Mouse (Mus musculus) G1E-ER4 (cell line): Measurements from ENCODE around the gene Lrch1. TPM values are rescaled to one million over a fixed set of nuclear protein-coding genes. Genes with fewer than 3 reads are reported as not detected.

Source experiments
- GATA1 ChIP-seq: IDR thresholded peaks from one replicate; pipeline ENCODE4 v1.8.0; 2012; ENCODE audit warnings: low read length, inconsistent platforms
- polyA plus RNA-seq: library from polyadenylated mRNA; stranded (reverse); fragments of >175 nt; gene quantifications from 2 replicates; pipeline ENCODE4 v1.2.3, GENCODE M21; 2012

Gene Lrch1
- polyA plus RNA-seq, 1 experiment, result not detected

DNA sequence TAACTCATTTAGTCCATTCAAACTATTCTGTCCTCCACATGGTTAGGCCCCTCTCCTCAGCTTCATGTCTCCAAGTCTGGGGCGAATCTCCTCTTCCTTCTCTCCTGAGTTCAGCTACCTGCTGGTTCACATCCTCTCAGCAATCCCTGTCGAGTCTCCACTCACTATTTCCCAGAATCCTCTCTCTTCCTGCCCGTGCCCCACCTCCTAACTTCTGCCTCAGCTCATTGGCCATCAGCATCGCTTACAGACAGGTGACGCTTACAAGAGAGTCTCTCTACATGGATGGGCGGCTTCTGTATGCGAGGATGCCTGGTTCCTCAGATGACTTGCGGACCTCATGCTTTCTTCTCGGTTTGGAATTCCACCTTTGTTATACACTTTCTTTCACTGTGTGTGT lies 86.2 kb downstream of the Lrch1 start:
- TF ChIP-seq GATA1, result no peak

DNA sequence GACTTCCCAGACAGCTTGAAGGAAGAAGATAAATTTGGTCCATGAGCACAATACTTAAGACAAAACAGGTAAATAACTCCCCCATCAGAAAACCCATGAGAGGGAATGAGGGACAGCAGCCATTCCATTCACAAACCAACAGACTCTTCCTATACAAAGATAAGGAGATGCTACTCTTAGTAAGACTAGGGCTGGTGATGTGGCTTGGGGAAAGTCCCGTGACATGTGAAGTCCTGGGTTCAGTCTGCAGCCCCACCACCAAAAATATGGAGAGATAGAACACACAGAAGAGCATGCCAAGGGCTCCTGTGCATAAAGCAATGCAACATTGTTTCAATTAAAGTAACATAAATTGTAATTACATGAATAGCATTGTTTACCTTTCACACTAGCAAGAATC lies 88.5 kb downstream of the Lrch1 start:
- no peak for TF ChIP-seq GATA1

GRCm38 (mm10) chr14:74855429-74855828 lies 92.2 kb downstream of the Lrch1 start:
- TF ChIP-seq GATA1, result no peak

- no peak for TF ChIP-seq GATA1
Measured at GRCm38 (mm10) chr14:74853759-74854100, 93.9 kb downstream of the Lrch1 start.

- TF ChIP-seq GATA1, result no peak
Measured at GRCm38 (mm10) chr14:74852965-74853758, 94.5 kb downstream of the Lrch1 start.

DNA sequence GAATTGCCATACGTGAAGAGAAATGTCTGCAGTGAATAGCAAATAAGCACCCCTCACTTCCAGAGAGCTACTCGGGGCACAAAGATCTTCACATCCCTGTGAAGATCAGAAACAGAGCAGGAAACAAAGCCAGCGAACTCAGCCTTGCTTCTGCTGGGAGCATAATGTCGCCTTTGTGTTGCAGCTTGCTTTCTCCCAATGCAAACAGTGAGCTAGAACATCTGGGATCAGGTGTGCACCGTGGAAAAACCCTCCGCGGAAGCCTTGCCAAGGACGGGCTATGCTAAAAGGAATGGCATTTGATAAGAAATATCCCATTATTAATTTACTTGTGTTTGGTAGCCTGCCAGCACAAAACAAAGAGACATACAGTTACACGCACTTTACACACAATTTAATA lies 95.8 kb downstream of the Lrch1 start:
- TF ChIP-seq GATA1, result no peak

GRCm38 (mm10) chr14:74849020-74849419 lies 98.7 kb downstream of the Lrch1 start:
- no peak for TF ChIP-seq GATA1

DNA sequence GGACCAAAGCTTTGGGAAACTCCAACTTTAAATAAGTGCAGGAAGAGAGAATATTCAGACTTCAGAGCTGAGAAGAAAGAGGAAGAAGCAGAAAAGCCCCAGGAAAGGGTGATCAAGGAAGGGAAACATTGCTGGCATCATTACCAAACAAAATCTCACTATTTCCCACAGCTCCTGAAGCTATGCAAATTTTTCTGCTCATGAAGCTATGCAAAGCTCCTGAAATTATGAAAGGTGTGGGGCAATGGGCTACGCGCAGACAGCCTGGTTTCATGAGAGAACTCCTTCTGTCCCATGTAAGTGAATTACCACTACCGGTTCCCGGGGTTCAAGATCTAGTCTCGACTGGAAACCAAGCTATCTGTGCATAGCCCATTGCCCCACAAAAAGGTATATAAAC lies 99.5 kb downstream of the Lrch1 start:
- TF ChIP-seq GATA1, result no peak

DNA sequence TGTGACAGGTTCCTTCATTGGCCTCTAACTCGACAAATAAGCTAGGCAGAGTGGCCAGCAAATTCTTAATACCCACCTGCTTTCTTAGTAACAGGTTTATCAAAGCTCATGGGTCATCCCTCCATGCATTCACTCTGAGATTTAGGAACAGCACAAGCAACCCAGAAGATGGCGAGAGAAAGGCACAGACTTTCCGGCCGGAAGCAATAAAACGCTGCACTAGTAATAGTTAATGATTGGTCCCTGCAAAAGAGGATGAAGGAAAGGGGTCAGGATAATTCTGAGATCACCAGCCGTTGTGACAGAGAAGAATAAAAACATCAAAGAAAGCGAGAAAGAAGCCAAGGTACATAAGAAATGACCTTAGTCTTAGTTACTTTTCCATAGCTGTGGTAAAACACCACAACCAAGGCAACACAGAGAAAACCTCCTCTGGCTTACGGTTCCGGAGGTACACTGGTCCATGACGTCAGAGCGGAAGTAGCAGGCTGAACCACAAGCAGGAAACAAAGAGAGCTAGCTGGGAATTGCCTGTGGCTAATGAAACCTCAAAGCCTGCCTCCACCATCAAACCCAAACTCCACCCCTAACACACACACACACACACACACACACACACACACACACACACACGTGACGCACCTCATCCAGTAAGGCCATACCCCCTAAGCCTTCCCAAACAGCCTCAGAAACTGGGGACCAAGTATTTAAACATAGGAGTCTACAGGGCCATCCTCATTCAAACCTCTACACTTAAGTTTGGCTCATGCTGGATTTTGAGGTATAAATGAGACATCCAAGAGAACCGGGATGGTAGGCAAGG lies 100.2 kb downstream of the Lrch1 start:
- no peak for TF ChIP-seq GATA1

DNA sequence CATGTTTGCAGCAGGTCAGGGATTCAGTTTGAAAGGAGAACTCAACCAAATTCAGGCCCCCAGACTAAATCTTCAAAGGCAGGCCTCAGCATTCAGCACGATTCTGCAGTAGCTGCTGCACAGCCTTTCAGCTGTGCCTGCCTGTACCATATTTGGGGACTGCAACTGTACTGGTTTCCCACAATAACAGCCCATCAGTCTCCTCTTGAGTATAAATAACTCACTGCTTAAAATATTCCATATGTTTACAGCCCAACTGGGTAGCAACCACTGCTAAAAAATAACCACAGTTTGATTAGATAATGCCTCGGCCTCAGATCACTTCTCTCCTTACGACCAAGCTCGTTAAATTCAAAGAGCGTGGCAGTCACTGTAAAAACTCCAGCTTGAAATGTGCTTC lies 101.0 kb downstream of the Lrch1 start:
- TF ChIP-seq GATA1, result no peak

DNA sequence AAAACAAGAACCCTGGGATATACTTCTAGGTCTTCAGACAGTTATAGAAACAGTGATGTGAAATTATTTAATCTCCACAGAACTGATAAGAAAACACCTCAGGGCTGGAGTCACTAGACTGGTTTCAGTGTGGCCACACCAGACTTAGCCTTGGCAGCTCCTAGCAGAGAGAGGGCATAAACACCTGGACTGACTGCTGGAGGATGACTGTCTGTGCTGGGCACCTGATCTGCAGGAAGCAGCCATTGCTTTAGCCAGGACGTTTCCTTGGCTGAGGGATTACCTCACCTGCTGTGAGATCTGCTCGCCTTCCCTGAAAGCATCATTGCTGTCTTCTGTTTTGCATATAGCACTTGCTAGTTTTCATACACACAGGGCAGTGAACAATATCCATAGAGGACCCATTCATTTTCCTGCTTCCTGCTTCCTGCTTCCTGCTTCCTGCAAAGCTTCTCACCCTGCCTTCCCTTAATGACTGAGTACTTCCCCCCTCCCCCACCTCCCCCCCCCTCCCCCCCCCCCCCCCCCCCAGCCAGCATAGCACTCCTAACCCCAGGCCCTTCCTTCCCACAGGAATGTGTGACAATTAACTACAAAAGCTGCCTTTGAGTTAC lies 101.9 kb downstream of the Lrch1 start:
- no peak for TF ChIP-seq GATA1

GRCm38 (mm10) chr14:74841708-74842107 lies 106.0 kb downstream of the Lrch1 start:
- TF ChIP-seq GATA1, result no peak

GRCm38 (mm10) chr14:74841297-74841696 lies 106.4 kb downstream of the Lrch1 start:
- TF ChIP-seq GATA1, result no peak

- TF ChIP-seq GATA1, result no peak
Measured at GRCm38 (mm10) chr14:74840820-74841219, 106.9 kb downstream of the Lrch1 start.

GRCm38 (mm10) chr14:74840328-74840727 lies 107.3 kb downstream of the Lrch1 start:
- TF ChIP-seq GATA1, result no peak

DNA sequence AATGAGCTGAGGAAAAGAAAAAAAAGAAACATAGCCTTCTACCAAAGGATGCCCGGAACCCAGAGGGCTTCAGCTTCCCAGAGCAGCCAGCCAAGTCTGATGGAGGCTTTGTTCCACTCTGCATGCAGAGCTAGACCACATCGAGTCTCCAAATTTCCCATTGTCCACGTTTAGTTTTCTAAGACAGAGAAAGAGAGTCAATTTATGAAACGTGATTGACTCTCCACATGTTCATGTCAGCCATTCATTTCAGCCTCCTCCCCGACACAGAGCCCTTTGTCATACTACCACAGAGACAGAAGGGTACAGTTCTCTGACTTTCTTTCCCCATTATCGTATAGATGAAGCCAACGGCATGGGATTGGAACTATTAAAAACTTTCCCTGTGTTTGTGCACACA lies 108.9 kb downstream of the Lrch1 start:
- no peak for TF ChIP-seq GATA1
